Mouse (Mus musculus) ES-Bruce4 (cell line): Measurements from ENCODE around the gene Lamc1. TPM values are rescaled to one million over a fixed set of nuclear protein-coding genes. Genes with fewer than 3 reads are reported as not detected.

Source experiments
- H3K27ac ChIP-seq: 2 replicates; pipeline ENCODE4 v1.5.1; 2012; ENCODE audit warnings: low read length, inconsistent platforms; ENCODE audit not compliant: insufficient read depth
- H3K27me3 ChIP-seq: 2 replicates; pipeline ENCODE4 v1.6.1; 2012; ENCODE audit warnings: mild to moderate bottlenecking, low read length, inconsistent platforms; ENCODE audit not compliant: control insufficient read depth, poor library complexity, insufficient read depth, severe bottlenecking
- H3K36me3 ChIP-seq: 2 replicates; pipeline ENCODE4 v1.6.1; 2012; ENCODE audit warnings: inconsistent platforms, mild to moderate bottlenecking, low read length, moderate library complexity; ENCODE audit not compliant: control insufficient read depth, poor library complexity, insufficient read depth, severe bottlenecking
- H3K4me1 ChIP-seq: one replicate; pipeline ENCODE4 v1.8.1; 2011; ENCODE audit warnings: low read length; ENCODE audit not compliant: control insufficient read depth, insufficient read depth
- H3K4me3 ChIP-seq: 2 replicates; pipeline ENCODE4 v1.5.1; 2011; ENCODE audit warnings: low read depth, mild to moderate bottlenecking, low read length
- H3K9ac ChIP-seq: 2 replicates; pipeline ENCODE4 v1.6.1; 2012; ENCODE audit warnings: low read depth, mild to moderate bottlenecking, inconsistent platforms; ENCODE audit not compliant: poor library complexity, severe bottlenecking
- H3K9me3 ChIP-seq: replicated peaks from 2 replicates; pipeline ENCODE4 v1.6.1; 2012; ENCODE audit warnings: mild to moderate bottlenecking, low read length, inconsistent platforms; ENCODE audit not compliant: control insufficient read depth, poor library complexity, insufficient read depth, severe bottlenecking
- CTCF ChIP-seq: IDR thresholded peaks from one replicate; pipeline ENCODE4 v1.8.1; 2011; ENCODE audit warnings: low read depth, low read length
- EP300 ChIP-seq: IDR thresholded peaks from 2 replicates; pipeline ENCODE4 v1.6.1; 2011; ENCODE audit warnings: low read depth, low read length; ENCODE audit not compliant: insufficient read depth
- POLR2A ChIP-seq: IDR thresholded peaks from one replicate; pipeline ENCODE4 v1.8.1; 2011; ENCODE audit warnings: low read length; ENCODE audit not compliant: insufficient read depth
- polyA plus RNA-seq: library from polyadenylated mRNA; stranded (reverse); fragments of >200 nt; gene quantifications from 2 replicates; pipeline ENCODE4 v1.2.4, GENCODE M21; 2011; ENCODE audit warnings: low read depth; ENCODE audit not compliant: missing spikeins, insufficient read depth, insufficient read length

The Lamc1 gene
- polyA plus RNA-seq, 1 experiment: 233 TPM

DNA sequence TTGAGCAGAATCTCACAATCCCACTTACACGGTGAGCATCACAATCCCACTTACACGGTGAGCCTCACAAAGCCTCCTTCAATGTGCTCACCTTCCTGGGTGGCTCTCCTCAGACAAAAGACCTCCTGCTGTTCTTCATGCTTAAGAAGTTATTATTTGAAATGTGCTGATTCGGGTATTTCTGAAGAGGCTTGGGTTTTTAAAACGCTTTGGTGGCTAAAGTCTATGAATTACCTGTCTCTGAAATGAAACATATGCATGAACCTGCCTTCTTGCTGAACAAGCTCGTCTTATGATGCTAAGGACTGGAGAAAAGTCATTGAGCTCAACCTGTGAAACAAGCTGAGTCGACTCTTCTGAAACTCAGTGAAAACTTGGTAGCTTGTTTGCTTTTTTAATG lies 36.6 kb downstream of the Lamc1 start:
- Histone ChIP-seq H3K9ac (no peak overlapping the region), H3K27ac (no peak overlapping the region), H3K36me3 (no peaks in the 10 kb centered on the region), H3K4me3 (no peak overlapping the region), H3K9me3 (no peaks in the 10 kb centered on the region), H3K27me3 (no peaks in the 10 kb centered on the region), H3K4me1 (peaks cover 2% of the 10 kb centered on the region)
- TF ChIP-seq POLR2A: no peak
- no peak for TF ChIP-seq CTCF
- no peak for TF ChIP-seq EP300

DNA sequence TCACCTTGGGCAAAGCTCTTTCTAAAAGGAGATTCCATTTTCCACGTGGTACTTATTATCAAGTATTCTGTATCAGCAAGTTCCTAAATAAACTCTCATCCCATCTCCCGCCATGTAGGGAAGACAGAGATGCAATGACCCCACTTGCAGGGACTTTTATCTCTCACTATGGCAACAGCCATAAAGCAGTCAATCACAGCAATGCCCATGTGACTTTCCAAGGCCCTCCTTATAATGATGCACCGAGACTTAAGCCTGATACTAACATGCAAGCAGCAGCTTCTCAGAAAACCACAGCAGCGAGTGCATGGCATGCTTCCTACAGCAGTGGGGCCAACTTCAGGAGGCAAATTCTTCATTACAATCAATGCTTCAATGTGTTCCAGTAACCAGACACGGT lies 39.7 kb downstream of the Lamc1 start:
- TF ChIP-seq POLR2A: no peak
- no peak for TF ChIP-seq CTCF
- no peak for TF ChIP-seq EP300
- no peaks in the 10 kb centered on the region for H3K36me3 ChIP-seq
- no peak overlapping the region for H3K9ac ChIP-seq
- no peak overlapping the region for H3K27ac ChIP-seq
- H3K27me3 ChIP-seq: no peaks in the 10 kb centered on the region
- no peaks in the 10 kb centered on the region for H3K9me3 ChIP-seq
- H3K4me1 ChIP-seq: peaks cover 4% of the 10 kb centered on the region
- no peak overlapping the region for H3K4me3 ChIP-seq

GRCm38 (mm10) chr1:153292202-153292601 lies 40.4 kb downstream of the Lamc1 start:
- Histone ChIP-seq H3K27me3 (no peaks in the 10 kb centered on the region), H3K36me3 (peaks cover 1% of the 10 kb centered on the region; the same call in 1 of the 2 replicates), H3K4me3 (no peak overlapping the region), H3K27ac (no peak overlapping the region), H3K4me1 (peaks cover 6% of the 10 kb centered on the region), H3K9ac (no peak overlapping the region), H3K9me3 (no peaks in the 10 kb centered on the region)
- TF ChIP-seq EP300: no peak
- no peak for TF ChIP-seq POLR2A
- TF ChIP-seq CTCF: no peak

DNA sequence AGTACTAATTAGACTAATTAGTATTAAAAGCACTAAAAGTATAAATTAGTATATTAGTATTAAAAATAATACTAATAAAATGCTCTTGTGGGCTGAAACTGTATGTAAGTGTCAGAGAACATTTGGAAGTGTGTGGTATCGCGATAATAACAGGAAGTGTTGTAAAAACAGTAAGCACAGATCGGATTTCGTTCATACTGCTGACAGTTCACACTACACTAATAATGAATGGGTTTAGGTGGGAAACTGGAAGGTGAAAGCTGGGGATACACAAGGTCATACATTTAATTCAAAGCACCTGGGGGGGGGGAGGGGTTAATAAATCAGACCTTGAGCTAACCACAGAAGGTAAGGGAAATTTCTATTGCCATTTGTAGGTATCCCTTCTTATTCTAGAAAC lies 41.2 kb downstream of the Lamc1 start:
- Histone ChIP-seq H3K9me3 (no peaks in the 10 kb centered on the region), H3K27me3 (no peaks in the 10 kb centered on the region), H3K27ac (no peak overlapping the region), H3K4me1 (peaks cover 6% of the 10 kb centered on the region), H3K9ac (no peak overlapping the region), H3K4me3 (no peak overlapping the region), H3K36me3 (peaks cover 4% of the 10 kb centered on the region; the same call in 1 of the 2 replicates)
- TF ChIP-seq EP300 (no peak), POLR2A (no peak), CTCF (no peak)

DNA sequence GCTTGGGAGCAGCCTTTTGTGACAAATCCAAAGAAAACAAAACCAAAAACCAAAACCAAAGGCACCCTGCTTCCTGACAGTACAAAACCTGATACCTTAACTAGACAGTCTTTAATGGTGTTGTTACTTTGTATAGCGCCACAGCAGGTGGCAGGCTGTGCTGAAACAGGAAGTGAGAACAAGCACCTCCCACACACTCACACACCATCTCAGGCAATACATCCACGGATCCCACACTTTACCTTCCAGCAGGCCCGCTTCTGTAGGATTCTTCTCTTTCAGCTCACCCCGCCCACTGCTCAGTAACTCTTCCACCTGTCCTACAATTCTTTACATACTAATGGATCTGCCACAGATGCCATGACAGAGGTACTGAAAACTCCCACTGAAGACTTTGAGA lies 44.6 kb downstream of the Lamc1 start:
- H3K4me1 ChIP-seq: peaks cover 4% of the 10 kb centered on the region
- peaks cover 4% of the 10 kb centered on the region; the same call in 1 of the 2 replicates for H3K36me3 ChIP-seq
- H3K9me3 ChIP-seq: no peaks in the 10 kb centered on the region
- TF ChIP-seq POLR2A: no peak
- TF ChIP-seq CTCF: no peak
- TF ChIP-seq EP300: 0 out of 2 replicates have a peak, but pooled peaks have one; percentile 22
- H3K27ac ChIP-seq: no peak overlapping the region
- H3K27me3 ChIP-seq: no peaks in the 10 kb centered on the region
- no peak overlapping the region for H3K4me3 ChIP-seq
- no peak overlapping the region for H3K9ac ChIP-seq

- no peak for TF ChIP-seq POLR2A
- no peak for TF ChIP-seq EP300
- no peak for TF ChIP-seq CTCF
- Histone ChIP-seq H3K4me3 (no peak overlapping the region), H3K4me1 (peaks cover 4% of the 10 kb centered on the region), H3K9me3 (no peaks in the 10 kb centered on the region), H3K27ac (0 out of 2 replicates have a peak overlapping the region, but pooled peaks have one; percentile 11), H3K36me3 (peaks cover 4% of the 10 kb centered on the region; the same call in 1 of the 2 replicates), H3K27me3 (no peaks in the 10 kb centered on the region), H3K9ac (no peak overlapping the region)
These were observed 45.1 kb downstream of the Lamc1 start for GRCm38 (mm10) chr1:153287443-153287842.
